Mouse (Mus musculus) stomach, postnatal 0 days (tissue): Measurements from ENCODE around the gene Aamp.

ENCODE experiments used
- CTCF ChIP-seq: IDR thresholded peaks from 2 replicates; pipeline ENCODE4 v1.5.1; 2016; ENCODE audit warnings: antibody characterized with exemption, low read depth, mild to moderate bottlenecking, moderate library complexity
- EP300 ChIP-seq: optimal IDR thresholded peaks from 2 replicates; pipeline ENCODE3; 2016; ENCODE audit warnings: antibody characterized with exemption

DNA sequence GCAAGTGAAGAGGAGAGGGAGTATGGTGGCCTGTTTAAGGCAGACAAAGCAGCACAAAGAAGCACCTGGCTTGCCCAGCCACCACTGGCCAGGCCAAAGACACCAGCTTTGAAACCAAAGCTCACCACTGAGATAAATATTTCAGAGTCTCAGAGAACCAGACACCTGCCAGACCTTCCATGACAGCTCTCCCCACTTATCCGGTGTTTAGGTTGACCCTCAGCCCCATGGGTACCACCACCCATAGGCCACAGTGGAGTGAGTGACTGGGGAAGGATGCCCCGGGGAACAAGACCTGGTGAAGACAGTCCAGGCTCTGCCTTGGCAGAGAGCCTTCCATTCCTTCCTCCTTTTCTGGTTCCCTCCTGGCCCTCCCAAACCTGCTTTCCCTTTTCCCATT, 18.3 kb upstream of the Aamp start:
- TF ChIP-seq CTCF (no peak), EP300 (no peak)
